Mouse (Mus musculus): ENCODE results near the gene Slc9a9.

GRCm38 (mm10) chr9:94737226-94737625 is 67.5 kb downstream of the Slc9a9 start:
- TF ChIP-seq POLR2A (IDR thresholded peaks at IDR 0.05; ENCODE audit: borderline replicate concordance, low read depth, low read length): no peak
- TF ChIP-seq CTCF (IDR thresholded peaks at IDR 0.05; ENCODE audit: low read depth, low read length): no peak
